Mouse (Mus musculus): ENCODE measurements around the gene Fcrl1. TPM values are rescaled to one million over a fixed set of nuclear protein-coding genes. Genes with fewer than 3 reads are reported as not detected.

Fcrl1 gene
- polyA plus RNA-seq, 1 experiment from 2014 or later = 0.09 TPM

- Histone ChIP-seq H3K27ac (no peak overlapping the region), H3K4me3 (replicated peaks) (no peak overlapping the region), H3K4me1 (replicated peaks) (no peaks in the 10 kb centered on the region), H3K9me3 (no peaks in the 10 kb centered on the region), H3K36me3 (no peaks in the 10 kb centered on the region), H3K9ac (replicated peaks) (no peak overlapping the region), H3K4me2 (replicated peaks) (no peak overlapping the region), H3K27me3 (no peaks in the 10 kb centered on the region)
- ATAC-seq = no peak
- WGBS = 77% methylated on average over 4 of the region's 4 CpGs
These were observed 46.3 kb downstream of the Fcrl1 start for GRCm38 (mm10) chr3:87422386-87422910.

- ATAC-seq = no peak
- H3K4me2 ChIP-seq (replicated peaks) = no peak within 1 kb of the TSS
- H3K27ac ChIP-seq = no peak within 1 kb of the TSS
- no peaks in the 10 kb centered on the region for H3K36me3 ChIP-seq
- 90% methylated on average over 5 of the region's 5 CpGs for WGBS
- no peak within 1 kb of the TSS for H3K4me3 ChIP-seq (replicated peaks)
- no peaks in the 10 kb centered on the region for H3K9me3 ChIP-seq
- no peaks in the 10 kb centered on the region for H3K27me3 ChIP-seq
- no peak within 1 kb of the TSS for H3K9ac ChIP-seq (replicated peaks)
- no peaks in the 10 kb centered on the region for H3K4me1 ChIP-seq (replicated peaks)
These were observed 59.3 kb downstream of the Fcrl1 start, which contains the start of gene Fcrl5 for GRCm38 (mm10) chr3:87435479-87435878. Gene Fcrl5 (plus strand): TSS chr3:87435773.

DNA sequence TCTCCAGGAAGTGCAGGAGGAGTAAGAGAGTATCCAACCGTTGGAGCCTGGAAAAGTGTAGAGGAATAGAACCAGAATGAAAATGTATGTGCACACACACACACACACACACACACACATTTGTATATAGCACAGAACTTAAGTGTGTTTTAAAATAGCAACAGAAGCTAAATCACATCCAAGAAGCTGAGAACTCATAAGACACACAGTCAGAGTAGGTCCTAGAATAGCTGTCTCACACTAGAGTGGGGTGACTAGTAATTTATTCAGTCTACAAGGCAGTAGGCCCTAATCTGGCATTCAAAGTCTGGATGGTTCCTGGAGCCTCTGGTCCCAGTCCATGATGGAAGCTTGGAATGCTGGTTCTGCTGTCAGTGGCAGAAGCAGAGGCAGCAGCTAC, 64.4 kb downstream of the Fcrl1 start:
- H3K4me3 ChIP-seq (replicated peaks) = no peak overlapping the region
- ATAC-seq = no peak
- no peaks in the 10 kb centered on the region for H3K36me3 ChIP-seq
- no peaks in the 10 kb centered on the region for H3K4me1 ChIP-seq (replicated peaks)
- 89% methylated on average over 1 of the region's 1 CpGs for WGBS
- H3K9ac ChIP-seq (replicated peaks) = no peak overlapping the region
- no peaks in the 10 kb centered on the region for H3K27me3 ChIP-seq
- no peak overlapping the region for H3K4me2 ChIP-seq (replicated peaks)
- no peak overlapping the region for H3K27ac ChIP-seq
- H3K9me3 ChIP-seq = no peaks in the 10 kb centered on the region

GRCm38 (mm10) chr3:87443968-87444367, 67.8 kb downstream of the Fcrl1 start:
- H3K4me1 ChIP-seq (replicated peaks) = no peaks in the 10 kb centered on the region
- H3K9ac ChIP-seq (replicated peaks) = no peak overlapping the region
- no peaks in the 10 kb centered on the region for H3K36me3 ChIP-seq
- H3K4me2 ChIP-seq (replicated peaks) = no peak overlapping the region
- H3K27ac ChIP-seq = no peak overlapping the region
- no peak overlapping the region for H3K4me3 ChIP-seq (replicated peaks)
- ATAC-seq = no peak
- H3K27me3 ChIP-seq = no peaks in the 10 kb centered on the region
- 82% methylated on average over 6 of the region's 6 CpGs for WGBS
- no peaks in the 10 kb centered on the region for H3K9me3 ChIP-seq

Other genes starting within 250 kb of the Fcrl1 start
- gene Kirrel, start 201.6 kb upstream of the Fcrl1 start, polyA plus RNA-seq (2015; fragmentation: Nextera tagmentation; extraction: Ambion mirVana) = 8.4 and 10.1 TPM in 2 replicates
- 7.2 and 8.1 TPM in 2 replicates for gene Fcrls, start 112.6 kb upstream of the Fcrl1 start, polyA plus RNA-seq (2015; fragmentation: Nextera tagmentation; extraction: Ambion mirVana)
- gene Cd5l, start 18.5 kb upstream of the Fcrl1 start, polyA plus RNA-seq (2015; fragmentation: Nextera tagmentation; extraction: Ambion mirVana) = not detected in 2 replicates
- not detected in 2 replicates for gene Fcrl5, start 59.4 kb downstream of the Fcrl1 start, polyA plus RNA-seq (2015; fragmentation: Nextera tagmentation; extraction: Ambion mirVana)
- gene Etv3, start 149.0 kb downstream of the Fcrl1 start, polyA plus RNA-seq (2015; fragmentation: Nextera tagmentation; extraction: Ambion mirVana) = 11.5 and 12.9 TPM in 2 replicates
- 24.6 and 27.0 TPM in 2 replicates for gene Arhgef11, start 241.2 kb downstream of the Fcrl1 start, polyA plus RNA-seq (2015; fragmentation: Nextera tagmentation; extraction: Ambion mirVana)

Data from midbrain, embryonic 13.5 days (tissue).